Mouse (Mus musculus) heart, adult 9 months (tissue): ENCODE measurements around the gene Acvr1c.
A peak's percentile ranks its signal among the peaks of the same experiment; 100 is the strongest.

ENCODE experiments used
- DNase-seq, 2 experiments: peaks; one replicate each; pipeline ENCODE4 v3.0.0; 2022; ENCODE audit warnings: low spot score in 2 of 2

Acvr1c gene

GRCm38 (mm10) chr2:58357414-58358131, at the start of gene Acvr1c:
TSS of gene Acvr1c (minus strand) at chr2:58357895.
- DNase-seq, result peak in 1 of 2 experiments; percentile 7

- DNase-seq, result no peak
Observed at GRCm38 (mm10) chr2:58403481-58403880, 45.8 kb upstream of the Acvr1c start.

GRCm38 (mm10) chr2:58388601-58389000, 30.9 kb upstream of the Acvr1c start:
- DNase-seq, result no peak

- no peak for DNase-seq
Observed at GRCm38 (mm10) chr2:58380020-58380419, 22.3 kb upstream of the Acvr1c start.

GRCm38 (mm10) chr2:58379475-58379874, 21.8 kb upstream of the Acvr1c start:
- DNase-seq, result no peak

- DNase-seq, result no peak
Observed at GRCm38 (mm10) chr2:58377417-58378130, 19.9 kb upstream of the Acvr1c start.

GRCm38 (mm10) chr2:58366196-58366595, 8.5 kb upstream of the Acvr1c start:
- DNase-seq, result no peak

- DNase-seq, result no peak
Observed at GRCm38 (mm10) chr2:58361361-58362046, 3.8 kb upstream of the Acvr1c start.

GRCm38 (mm10) chr2:58358132-58358460, 401 bp upstream of the Acvr1c start:
- no peak for DNase-seq

- no peak for DNase-seq
Observed at GRCm38 (mm10) chr2:58357068-58357413, 654 bp downstream of the Acvr1c start.

GRCm38 (mm10) chr2:58354389-58354788, 3.3 kb downstream of the Acvr1c start:
- no peak for DNase-seq

GRCm38 (mm10) chr2:58352846-58353245, 4.8 kb downstream of the Acvr1c start:
- no peak for DNase-seq

- no peak for DNase-seq
Observed at GRCm38 (mm10) chr2:58350657-58351056, 7.0 kb downstream of the Acvr1c start.

- no peak for DNase-seq
Observed at GRCm38 (mm10) chr2:58336730-58337129, 21.0 kb downstream of the Acvr1c start.

- DNase-seq, result no peak
Observed at GRCm38 (mm10) chr2:58329589-58329988, 28.1 kb downstream of the Acvr1c start.

- peak in 1 of 2 experiments; percentile 1 for DNase-seq
Observed at GRCm38 (mm10) chr2:58324118-58324901, 33.4 kb downstream of the Acvr1c start.

- DNase-seq, result no peak
Observed at GRCm38 (mm10) chr2:58323274-58323673, 34.4 kb downstream of the Acvr1c start.

- no peak for DNase-seq
Observed at GRCm38 (mm10) chr2:58316186-58316585, 41.5 kb downstream of the Acvr1c start.

- no peak for DNase-seq
Observed at GRCm38 (mm10) chr2:58309695-58310094, 48.0 kb downstream of the Acvr1c start.

- DNase-seq, result no peak
Observed at GRCm38 (mm10) chr2:58304450-58304849, 53.2 kb downstream of the Acvr1c start.

GRCm38 (mm10) chr2:58289759-58290431, 67.8 kb downstream of the Acvr1c start:
- DNase-seq, result no peak
